Mouse (Mus musculus): ENCODE results near the gene Nop58.

DNA sequence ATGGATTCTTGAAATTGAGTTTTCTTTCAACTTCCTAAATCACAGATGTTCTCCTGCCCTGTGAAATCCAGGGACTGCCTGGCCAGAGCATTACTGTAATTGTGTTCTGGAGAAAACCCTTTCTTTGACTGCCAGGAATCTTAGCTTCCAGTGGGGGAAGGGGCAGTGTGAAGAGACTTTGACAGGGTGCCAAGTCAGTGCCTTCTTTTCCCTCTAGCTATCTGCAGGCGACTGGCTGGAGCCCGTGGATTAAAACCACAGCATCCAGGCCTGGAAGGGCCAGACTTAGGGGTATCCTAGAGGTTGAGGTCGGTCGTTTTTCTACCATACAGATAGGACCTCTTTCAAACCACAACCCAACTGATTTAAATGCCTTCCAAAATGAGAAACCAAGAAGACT is 40.9 kb downstream of the Nop58 start:
- TF ChIP-seq POLR2A (IDR thresholded peaks at IDR 0.05; ENCODE audit: borderline replicate concordance, extremely low read depth, insufficient read depth, insufficient read length, poor library complexity, severe bottlenecking), result no peak
- no peak for TF ChIP-seq CTCF (IDR thresholded peaks at IDR 0.05; ENCODE audit: borderline replicate concordance, extremely low read depth, insufficient read depth, insufficient read length)
